Mouse (Mus musculus): ENCODE measurements around the gene AB124611.

DNA sequence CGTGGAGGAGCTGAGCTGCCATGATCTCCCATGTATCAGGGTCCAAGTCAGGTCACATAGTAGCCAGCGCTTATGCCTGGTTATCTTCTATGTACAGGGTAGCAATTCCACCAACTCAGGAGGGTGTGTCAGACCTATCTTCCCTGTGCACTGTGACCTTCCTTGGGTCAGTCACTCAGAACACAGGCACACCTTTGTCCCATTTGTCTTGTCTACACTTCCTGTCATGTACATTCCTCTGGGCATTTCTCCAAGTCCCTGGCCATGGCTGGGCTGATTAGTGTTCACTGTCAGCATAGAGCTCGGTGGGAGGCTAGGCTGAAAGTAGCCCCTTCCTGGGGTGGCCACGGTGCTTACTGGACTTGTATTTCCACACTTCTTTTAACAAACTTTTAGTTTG lies 32.4 kb downstream of the AB124611 start:
- TF ChIP-seq CTCF (IDR thresholded peaks at IDR 0.05; ENCODE audit: extremely low read depth, insufficient read depth, insufficient read length, insufficient replicate concordance), result no peak
- no peak for TF ChIP-seq POLR2A (IDR thresholded peaks at IDR 0.05; ENCODE audit: low read depth, low read length)
